Mouse (Mus musculus): ENCODE measurements around the gene Dcaf1.

GRCm38 (mm10) chr9:106888346-106888745 lies 66.7 kb downstream of the Dcaf1 start:
- TF ChIP-seq EP300 (IDR thresholded peaks at IDR 0.05; ENCODE audit: low read depth in 1 of 2, low read length in 2 of 2) (no peak), USF1 (IDR thresholded peaks at IDR 0.05; ENCODE audit: low read depth, low read length) (no peak), POLR2AphosphoS2 (IDR thresholded peaks at IDR 0.05; ENCODE audit: low read length) (no peak), E2F4 (IDR thresholded peaks at IDR 0.05; ENCODE audit: borderline replicate concordance, low read depth, low read length) (no peak)

Measured in MEL (cell line).